Mouse (Mus musculus): Measurements from ENCODE around the gene Syt2. TPM values are rescaled to one million over a fixed set of nuclear protein-coding genes. Genes with fewer than 3 reads are reported as not detected.
A peak's percentile ranks its signal among the peaks of the same experiment; 100 is the strongest.

Gene Syt2
- 10 to 100 TPM; 60.7 to 89.7 (median 76.4) TPM for total RNA-seq (2022)

GRCm38 (mm10) chr1:134646261-134646962 lies at the start of gene Syt2:
Syt2 (plus strand) TSS chr1:134646677.
- DNase-seq (ENCODE audit: low spot score in 2 of 2) = no peak

DNA sequence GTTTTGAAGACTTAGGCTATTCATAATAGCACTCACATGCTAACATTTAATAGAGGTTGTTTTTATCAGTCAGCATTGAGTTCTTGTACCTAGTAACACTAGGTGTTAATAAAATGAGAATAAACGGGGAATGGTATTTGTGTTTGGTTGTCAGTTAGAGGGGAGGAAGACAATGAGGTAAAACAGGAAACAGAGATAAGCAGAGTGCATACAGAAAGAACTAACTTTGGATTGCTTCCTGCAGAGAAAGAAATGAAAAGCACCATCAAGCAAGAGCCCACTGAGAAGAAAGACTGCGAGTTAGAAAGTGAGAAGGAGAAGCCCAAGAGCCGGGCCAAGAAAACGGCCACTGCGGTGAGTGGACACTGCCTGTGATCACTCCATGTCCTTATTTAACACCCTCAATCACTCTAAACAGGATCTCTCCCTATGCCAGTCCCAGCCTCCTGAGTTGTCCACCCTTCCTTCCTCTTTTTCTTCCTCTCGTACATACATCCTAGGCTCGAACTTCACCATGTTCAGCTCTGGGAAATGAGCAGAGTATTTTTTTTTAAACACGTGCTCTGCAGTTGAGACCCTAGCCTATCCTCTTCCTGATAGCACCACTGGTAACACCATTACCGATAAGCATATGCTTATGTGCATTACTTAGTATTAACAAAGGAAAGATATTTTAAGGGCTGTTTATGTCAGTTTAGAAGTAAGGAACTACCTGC lies 49.0 kb upstream of the Syt2 start:
- no peak for DNase-seq (ENCODE audit: low spot score in 2 of 2)

GRCm38 (mm10) chr1:134604086-134604485 lies 42.4 kb upstream of the Syt2 start:
- DNase-seq (ENCODE audit: low spot score in 2 of 2) = no peak

- no peak for DNase-seq (ENCODE audit: low spot score in 2 of 2)
These were observed 40.8 kb upstream of the Syt2 start for GRCm38 (mm10) chr1:134605670-134606069.

DNA sequence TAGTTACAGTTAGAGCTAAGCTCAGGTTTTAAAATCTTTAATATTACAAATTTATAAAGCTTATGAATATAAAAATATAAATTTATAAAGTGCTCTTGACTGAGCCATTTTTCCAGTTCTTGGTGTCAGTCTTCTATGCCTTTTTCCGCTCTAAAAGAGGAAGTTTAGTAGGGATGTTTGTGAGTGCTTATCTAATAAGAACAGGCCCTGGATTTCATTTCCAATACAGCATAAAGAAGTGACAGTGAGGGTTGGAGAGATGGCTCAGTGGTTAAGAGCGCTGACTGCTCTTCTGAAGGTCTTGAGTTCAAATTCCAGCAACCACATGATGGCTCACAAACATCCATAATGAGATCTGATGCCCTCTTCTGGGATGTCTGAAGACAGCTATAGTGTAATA lies 40.1 kb upstream of the Syt2 start:
- DNase-seq (ENCODE audit: low spot score in 2 of 2) = no peak

DNA sequence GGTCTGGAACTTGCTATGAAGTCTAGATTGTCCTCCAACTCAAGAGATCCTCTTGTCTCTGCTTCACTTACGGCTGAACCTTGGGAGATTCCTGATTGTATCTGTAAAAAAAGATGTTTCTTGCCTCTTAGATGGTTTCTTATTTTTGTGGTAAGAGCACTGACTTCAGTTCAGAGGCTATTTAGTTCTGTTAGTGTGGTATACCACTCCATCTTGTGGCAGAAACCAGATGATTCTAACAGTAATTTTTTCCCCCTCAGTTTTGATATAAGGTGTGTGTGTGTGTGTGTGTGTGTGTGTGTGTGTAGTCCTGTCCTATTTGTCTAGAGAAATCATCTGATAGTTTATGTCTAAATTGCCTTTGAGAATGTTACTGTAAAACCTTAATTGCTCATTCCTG lies 39.2 kb upstream of the Syt2 start:
- DNase-seq (ENCODE audit: low spot score in 2 of 2) = no peak

- no peak for DNase-seq (ENCODE audit: low spot score in 2 of 2)
These were observed 37.3 kb upstream of the Syt2 start for GRCm38 (mm10) chr1:134609172-134609571.

DNA sequence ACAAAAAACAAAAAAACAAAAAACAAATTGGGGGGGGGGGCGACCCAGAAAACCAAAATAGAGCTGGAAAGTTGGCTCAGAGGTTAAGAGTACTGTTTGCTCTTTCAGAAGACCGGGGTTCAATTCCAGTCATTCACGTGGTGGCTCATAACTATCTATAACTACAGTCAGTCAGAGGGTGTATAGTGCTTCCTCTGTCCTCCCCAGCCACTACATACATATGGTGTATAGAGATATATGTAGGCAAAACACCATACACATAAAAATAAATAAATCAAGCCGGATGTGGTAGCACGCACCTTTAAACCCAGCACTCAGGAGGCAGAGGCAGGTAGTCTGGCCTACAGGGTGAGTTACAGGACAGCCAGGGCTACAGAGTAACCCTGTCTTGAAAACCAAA lies 31.9 kb upstream of the Syt2 start:
- no peak for DNase-seq (ENCODE audit: low spot score in 2 of 2)

DNA sequence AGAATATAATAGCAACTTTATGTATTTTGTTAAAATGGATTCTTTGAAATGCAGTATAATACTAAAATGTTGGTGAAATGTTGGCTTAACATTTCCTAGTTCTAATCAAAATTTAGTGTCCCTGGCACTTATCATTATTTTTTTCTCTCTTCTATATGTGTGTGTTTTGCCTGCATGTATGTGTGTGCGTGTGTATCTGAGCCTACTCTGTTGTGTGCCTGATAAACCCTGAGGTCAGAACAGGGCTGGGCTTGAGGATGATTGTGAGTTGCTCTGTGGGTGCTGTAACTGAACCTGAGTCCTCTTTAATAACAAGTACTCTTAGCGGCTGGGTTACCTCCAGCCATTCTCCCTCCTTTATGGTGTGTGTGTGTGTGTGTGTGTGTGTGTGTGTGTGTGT lies 31.5 kb upstream of the Syt2 start:
- DNase-seq (ENCODE audit: low spot score in 2 of 2) = no peak

- DNase-seq (ENCODE audit: low spot score in 2 of 2) = no peak
These were observed 28.8 kb upstream of the Syt2 start for GRCm38 (mm10) chr1:134617656-134618055.

- peak in 1 of 2 experiments; percentile 40 for DNase-seq (ENCODE audit: low spot score in 2 of 2)
These were observed 21.2 kb upstream of the Syt2 start for GRCm38 (mm10) chr1:134625325-134625724.

- DNase-seq (ENCODE audit: low spot score in 2 of 2) = no peak
These were observed 17.0 kb upstream of the Syt2 start for GRCm38 (mm10) chr1:134629455-134629854.

GRCm38 (mm10) chr1:134634296-134634695 lies 12.2 kb upstream of the Syt2 start:
- no peak for DNase-seq (ENCODE audit: low spot score in 2 of 2)

DNA sequence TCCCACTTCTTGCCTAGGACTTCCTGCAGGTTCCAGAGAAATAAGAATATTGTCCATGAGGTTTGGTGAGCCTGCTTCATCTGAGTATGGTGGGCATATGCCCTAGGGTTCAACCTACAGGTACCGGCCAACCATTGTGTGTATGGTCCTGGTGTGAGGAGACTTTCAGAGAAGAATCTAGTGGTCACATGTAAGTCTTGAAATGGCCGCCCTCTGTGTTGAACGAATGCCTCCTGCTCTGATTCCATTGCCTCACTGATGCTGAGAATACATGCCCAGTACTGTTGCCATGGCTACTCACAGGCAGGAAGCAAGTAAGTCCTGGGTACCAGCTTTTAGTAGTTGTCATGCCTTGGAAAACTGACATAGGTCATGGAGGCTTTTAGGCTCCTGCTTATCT lies 10.2 kb upstream of the Syt2 start:
- no peak for DNase-seq (ENCODE audit: low spot score in 2 of 2)

- DNase-seq (ENCODE audit: low spot score in 2 of 2) = no peak
These were observed 9.8 kb upstream of the Syt2 start for GRCm38 (mm10) chr1:134636684-134637083.

DNA sequence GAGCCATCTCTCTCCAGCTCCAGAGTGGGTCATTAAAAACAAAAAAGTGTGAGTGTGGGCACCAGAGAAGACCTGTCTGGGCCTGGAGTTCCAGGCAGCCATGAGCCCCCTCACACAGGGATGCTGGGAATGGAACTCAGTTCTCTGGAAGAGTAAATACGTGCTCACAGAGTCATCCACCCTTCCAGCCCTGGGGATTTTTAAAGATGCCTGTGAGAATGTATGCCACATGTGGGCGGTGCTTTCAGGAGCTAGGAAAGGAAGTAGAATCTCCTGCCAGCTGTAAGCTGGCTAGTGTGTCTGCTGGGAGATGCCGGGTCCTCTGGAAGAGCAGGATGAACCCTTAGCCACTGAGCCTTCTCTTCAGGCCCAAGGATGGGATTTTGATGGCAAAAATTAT lies 8.4 kb upstream of the Syt2 start:
- peak in 1 of 2 experiments; percentile 37 for DNase-seq (ENCODE audit: low spot score in 2 of 2)

GRCm38 (mm10) chr1:134638522-134638921 lies 8.0 kb upstream of the Syt2 start:
- DNase-seq (ENCODE audit: low spot score in 2 of 2) = no peak

- no peak for DNase-seq (ENCODE audit: low spot score in 2 of 2)
These were observed 7.0 kb upstream of the Syt2 start for GRCm38 (mm10) chr1:134639460-134639859.

- no peak for DNase-seq (ENCODE audit: low spot score in 2 of 2)
These were observed 5.0 kb upstream of the Syt2 start for GRCm38 (mm10) chr1:134641507-134641906.

GRCm38 (mm10) chr1:134643702-134644101 lies 2.8 kb upstream of the Syt2 start:
- no peak for DNase-seq (ENCODE audit: low spot score in 2 of 2)

DNA sequence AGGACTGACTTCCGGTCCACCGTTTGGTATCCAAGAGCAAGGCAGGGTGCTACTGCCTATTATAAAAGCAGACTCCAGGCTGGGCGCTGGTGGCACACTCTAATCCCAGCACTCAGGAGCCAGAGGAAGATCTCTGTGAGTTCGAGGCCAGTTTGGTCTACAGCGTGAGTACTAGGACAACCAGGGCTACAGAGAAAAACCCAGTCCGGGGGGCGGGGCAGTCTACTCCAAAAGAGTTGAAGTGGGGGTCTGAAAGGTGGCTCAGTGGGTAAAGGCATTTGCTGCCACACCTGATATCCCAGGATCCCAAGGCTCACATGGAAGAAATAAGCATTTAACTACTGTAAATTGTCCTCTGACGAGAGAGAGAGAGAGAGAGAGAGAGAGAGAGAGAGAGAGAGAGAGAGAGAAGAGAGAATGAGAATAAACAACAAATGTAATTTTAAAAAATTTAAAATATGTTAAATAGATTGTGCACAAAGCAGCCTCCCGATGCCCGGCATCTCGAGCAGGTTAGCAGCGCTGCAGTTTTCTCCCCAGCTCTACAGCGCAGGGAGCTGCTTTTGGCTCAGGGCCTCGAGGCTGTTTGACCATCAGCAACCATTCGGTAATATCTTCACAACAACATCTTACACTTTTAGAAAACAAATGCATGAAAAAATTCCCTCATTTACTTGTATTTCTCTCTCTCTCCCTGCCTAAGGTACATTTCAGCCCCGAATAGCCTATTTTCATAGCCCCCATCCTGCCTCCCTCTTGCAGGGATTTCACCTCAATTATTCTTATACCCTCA lies 873 bp upstream of the Syt2 start:
- DNase-seq (ENCODE audit: low spot score in 2 of 2) = no peak

DNA sequence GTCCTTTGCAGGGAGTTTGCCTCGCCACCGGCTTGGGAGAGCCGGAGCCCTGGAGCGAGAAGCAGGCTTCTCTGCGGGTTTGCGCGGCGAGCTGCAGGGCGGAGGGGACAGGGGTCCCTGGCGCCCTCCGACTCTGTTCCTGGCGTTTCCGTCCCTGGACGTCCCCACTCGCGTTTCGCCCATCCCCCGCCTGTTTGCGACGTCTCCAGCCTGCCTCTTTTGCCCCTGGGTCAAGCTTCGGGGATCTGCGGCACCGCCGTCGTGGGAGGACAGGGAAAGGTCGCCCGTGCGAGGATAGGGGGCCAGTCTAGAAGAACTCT lies 446 bp downstream of the Syt2 start:
- no peak for DNase-seq (ENCODE audit: low spot score in 2 of 2)
